Mouse (Mus musculus) megakaryocyte, embryonic 14.5 days (primary cell): ENCODE measurements around the gene Zfp275. TPM values are rescaled to one million over a fixed set of nuclear protein-coding genes. Genes with fewer than 3 reads are reported as not detected.

Source experiments
- H3K27me3 ChIP-seq: replicated peaks from 2 replicates; pipeline ENCODE3; 2012; ENCODE audit warnings: inconsistent platforms
- H3K36me3 ChIP-seq: replicated peaks from 2 replicates; pipeline ENCODE3; 2012; ENCODE audit warnings: low read length, inconsistent platforms, mixed read lengths
- H3K4me1 ChIP-seq: 2 replicates; pipeline ENCODE4 v1.6.1; 2012; ENCODE audit warnings: inconsistent platforms
- H3K4me3 ChIP-seq: replicated peaks from 2 replicates; pipeline ENCODE3; 2012; ENCODE audit warnings: moderate library complexity, mild to moderate bottlenecking, inconsistent platforms
- H3K9me3 ChIP-seq: 2 replicates; pipeline ENCODE4 v1.6.1; 2012; ENCODE audit warnings: inconsistent platforms
- FLI1 ChIP-seq: IDR thresholded peaks from 2 replicates; pipeline ENCODE4 v1.6.1; 2012; ENCODE audit warnings: low read length, inconsistent platforms, mixed read lengths
- GATA1 ChIP-seq: IDR thresholded peaks from 3 replicates; pipeline ENCODE4 v1.6.1; 2012; ENCODE audit warnings: mixed read lengths, low read length, inconsistent platforms, borderline replicate concordance
- polyA plus RNA-seq: library from polyadenylated mRNA; stranded (reverse); fragments of >175 nt; gene quantifications from 2 replicates; pipeline ENCODE4 v1.2.3, GENCODE M21; 2012; ENCODE audit warnings: low replicate concordance; ENCODE audit not compliant: insufficient read depth

The Zfp275 gene
- polyA plus RNA-seq, 1 experiment, result 0.38 TPM

GRCm38 (mm10) chrX:73401616-73402015 is 59.2 kb downstream of the Zfp275 start:
- no peaks in the 10 kb centered on the region for H3K36me3 ChIP-seq
- TF ChIP-seq FLI1, result no peak
- no peak for TF ChIP-seq GATA1
- peaks cover 22% of the 10 kb centered on the region for H3K9me3 ChIP-seq
- H3K4me1 ChIP-seq, result peaks cover under 1% of the 10 kb centered on the region; the same call in 1 of the 2 replicates
- H3K4me3 ChIP-seq, result no peak overlapping the region
- H3K27me3 ChIP-seq, result peaks cover 17% of the 10 kb centered on the region

Other genes starting within 250 kb of the Zfp275 start
- not detected in 2 replicates for gene Xlr3a, start 245.5 kb upstream of the Zfp275 start, polyA plus RNA-seq
- gene Gm14685, start 225.6 kb upstream of the Zfp275 start, polyA plus RNA-seq, result 0.03 TPM in 1 of 2 replicates, not detected in the other
- gene Xlr5b, start 193.8 kb upstream of the Zfp275 start, polyA plus RNA-seq, result not detected in 2 replicates
- not detected in 2 replicates for gene DXBay18, start 193.2 kb upstream of the Zfp275 start, polyA plus RNA-seq
- not detected in 2 replicates for gene Spin2d, start 165.6 kb upstream of the Zfp275 start, polyA plus RNA-seq
- gene Xlr3b, start 150.4 kb upstream of the Zfp275 start, polyA plus RNA-seq, result 0.17 TPM in 1 of 2 replicates, not detected in the other
- gene Xlr4b, start 128.3 kb upstream of the Zfp275 start, polyA plus RNA-seq, result 0.91 TPM in 1 of 2 replicates, not detected in the other
- gene F8a, start 114.3 kb upstream of the Zfp275 start, polyA plus RNA-seq, result 18.9 and 42.4 TPM in 2 replicates
- 2.7 TPM in 1 of 2 replicates, not detected in the other for gene Xlr4c, start 99.5 kb upstream of the Zfp275 start, polyA plus RNA-seq
- not detected in 2 replicates for gene Xlr3c, start 77.2 kb upstream of the Zfp275 start, polyA plus RNA-seq
- gene Xlr5a, start 49.6 kb upstream of the Zfp275 start, polyA plus RNA-seq, result not detected in 2 replicates
- gene Xlr5c, start 49.6 kb upstream of the Zfp275 start, polyA plus RNA-seq, result not detected in 2 replicates
- not detected in 2 replicates for gene Gm45015, start 5.8 kb upstream of the Zfp275 start, polyA plus RNA-seq
- gene Gm18336, start 56.1 kb downstream of the Zfp275 start, polyA plus RNA-seq, result not detected in 2 replicates
- not detected in 2 replicates for gene Zfp92, start 68.5 kb downstream of the Zfp275 start, polyA plus RNA-seq
- not detected in 2 replicates for gene Trex2, start 92.7 kb downstream of the Zfp275 start, polyA plus RNA-seq
- gene Haus7, start 116.4 kb downstream of the Zfp275 start, polyA plus RNA-seq, result 4.9 TPM in 1 of 2 replicates, not detected in the other
- gene Bgn, start 141.0 kb downstream of the Zfp275 start, polyA plus RNA-seq, result not detected in 2 replicates
- 0.13 TPM in 1 of 2 replicates, not detected in the other for gene Atp2b3, start 160.5 kb downstream of the Zfp275 start, polyA plus RNA-seq